Mouse (Mus musculus) heart, embryonic 16.5 days (tissue): ENCODE measurements at regions not wholly inside any gene's neighbourhood (a gene's known extent, or its start where the extent isn't known, plus 50 kb on each side); places are given as distances from the start of the nearest gene placed in this dataset. TPM values are rescaled to one million over a fixed set of nuclear protein-coding genes. Genes with fewer than 3 reads are reported as not detected.

ENCODE experiments used
- ATAC-seq: fragments of 200-750 bp; cut with Nextera tagmentation; replicated peaks from 2 replicates; pipeline ENCODE4 v1.8.0; 2017; ENCODE audit warnings: moderate number of reproducible peaks; ENCODE audit not compliant: insufficient read depth, low FRiP score; ENCODE audit errors: extremely low read depth
- H3K27ac ChIP-seq: fragments of 300-500 bp; sonication (generic); 2 replicates; pipeline ENCODE4 v1.5.1; 2014; ENCODE audit warnings: mild to moderate bottlenecking, low read length, control low read depth, moderate library complexity
- H3K27me3 ChIP-seq: fragments of 300-500 bp; sonication (generic); 2 replicates; pipeline ENCODE4 v1.6.1; 2014; ENCODE audit warnings: low read length, mixed read lengths; ENCODE audit not compliant: control insufficient read depth, insufficient read depth
- H3K36me3 ChIP-seq: fragments of 300-500 bp; sonication (generic); 2 replicates; pipeline ENCODE4 v1.6.1; 2014; ENCODE audit not compliant: control insufficient read depth, insufficient read depth
- H3K4me1 ChIP-seq: fragments of 300-500 bp; sonication (generic); 2 replicates; pipeline ENCODE4 v1.6.1; 2014; ENCODE audit warnings: low read length, mixed read lengths; ENCODE audit not compliant: control insufficient read depth, insufficient read depth
- H3K4me2 ChIP-seq: fragments of 300-500 bp; sonication (generic); 2 replicates; pipeline ENCODE4 v1.6.1; 2014; ENCODE audit warnings: low read depth, mild to moderate bottlenecking, control low read depth, low read length
- H3K4me3 ChIP-seq: fragments of 300-500 bp; sonication (generic); 2 replicates; pipeline ENCODE4 v1.5.1; 2014; ENCODE audit warnings: mild to moderate bottlenecking, control low read depth, low read length
- H3K9ac ChIP-seq: fragments of 300-500 bp; sonication (generic); 2 replicates; pipeline ENCODE4 v1.6.1; 2014; ENCODE audit warnings: low read length, control low read depth
- H3K9me3 ChIP-seq: fragments of 300-500 bp; sonication (generic); replicated peaks from 2 replicates; pipeline ENCODE4 v1.6.1; 2016; ENCODE audit warnings: low read length; ENCODE audit not compliant: control insufficient read depth
- WGBS: fragments of 180-500 bp; shearing (Covaris S2); extraction: QIAGEN DNeasy Blood & Tissue Kit; methylation state at CpG from one replicate; pipeline ENCODE4 v1.1.7; 2014; 5-methylcytosine and 5-hydroxymethylcytosine counted together
- microRNA counts: library from miRNA; unstranded; fragments of <30 nt; microRNA quantifications from one replicate; lab custom pipeline; 2016
- microRNA-seq: library from miRNA; unstranded; fragments of <30 nt; microRNA quantifications from one replicate; pipeline ENCODE4, GENCODE M21; 2017

- H3K27me3 ChIP-seq, result no peaks in the 10 kb centered on the region
- no peak overlapping the region for H3K4me3 ChIP-seq
- peak overlapping the region; percentile 62; the same call in 1 of the 2 replicates for H3K27ac ChIP-seq
- no peaks in the 10 kb centered on the region for H3K9me3 ChIP-seq
- H3K9ac ChIP-seq, result no peak overlapping the region
- H3K36me3 ChIP-seq, result no peaks in the 10 kb centered on the region
- 14% methylated on average over 4 of the region's 4 CpGs for WGBS
- no peak overlapping the region for H3K4me2 ChIP-seq
- ATAC-seq, result peak; percentile 73
- H3K4me1 ChIP-seq, result peaks cover 6% of the 10 kb centered on the region
Measured at GRCm38 (mm10) chr10:91871244-91871643, 690.1 kb upstream of the Tmpo start.

- H3K36me3 ChIP-seq, result no peaks in the 10 kb centered on the region
- ATAC-seq, result no peak
- 48% methylated on average over 6 of the region's 6 CpGs for WGBS
- no peak overlapping the region for H3K4me3 ChIP-seq
- H3K27me3 ChIP-seq, result no peaks in the 10 kb centered on the region
- no peaks in the 10 kb centered on the region for H3K4me1 ChIP-seq
- H3K27ac ChIP-seq, result no peak overlapping the region
- H3K4me2 ChIP-seq, result no peak overlapping the region
- no peak overlapping the region for H3K9ac ChIP-seq
- H3K9me3 ChIP-seq, result no peaks in the 10 kb centered on the region
Measured at GRCm38 (mm10) chr10:91858711-91859595, 677.8 kb upstream of the Tmpo start.

GRCm38 (mm10) chr10:91827074-91827473 lies 646.0 kb upstream of the Tmpo start:
- Histone ChIP-seq H3K9ac (no peak overlapping the region), H3K4me2 (no peak overlapping the region), H3K27me3 (no peaks in the 10 kb centered on the region), H3K9me3 (no peaks in the 10 kb centered on the region), H3K4me3 (no peak overlapping the region), H3K27ac (no peak overlapping the region), H3K36me3 (no peaks in the 10 kb centered on the region), H3K4me1 (no peaks in the 10 kb centered on the region)
- ATAC-seq, result no peak
- WGBS, result 59% methylated on average over 3 of the region's 3 CpGs

DNA sequence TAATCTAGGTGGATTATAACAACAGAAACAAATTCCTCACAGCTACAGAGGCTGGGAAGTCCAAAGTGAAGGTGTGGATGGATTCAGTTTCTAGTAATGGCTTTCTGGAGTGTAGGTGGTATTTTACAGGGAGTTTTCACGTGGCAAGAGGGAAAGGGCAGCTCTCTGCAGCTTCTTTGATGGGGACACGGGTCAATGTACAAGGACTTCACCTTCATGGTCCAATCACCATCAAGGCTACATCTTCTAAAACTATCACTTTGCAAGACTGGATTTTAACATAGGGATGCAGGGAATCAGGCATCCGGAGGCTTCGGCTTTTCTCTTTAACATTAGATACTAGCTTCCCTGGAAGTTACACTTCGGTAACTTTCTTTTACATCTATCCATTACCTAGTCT lies 642.4 kb upstream of the Tmpo start:
- H3K27me3 ChIP-seq, result no peaks in the 10 kb centered on the region
- no peak overlapping the region for H3K4me2 ChIP-seq
- ATAC-seq, result no peak
- H3K27ac ChIP-seq, result no peak overlapping the region
- no peaks in the 10 kb centered on the region for H3K36me3 ChIP-seq
- 83% methylated on average over 5 of the region's 5 CpGs for WGBS
- H3K9ac ChIP-seq, result no peak overlapping the region
- no peak overlapping the region for H3K4me3 ChIP-seq
- H3K9me3 ChIP-seq, result no peaks in the 10 kb centered on the region
- H3K4me1 ChIP-seq, result no peaks in the 10 kb centered on the region

DNA sequence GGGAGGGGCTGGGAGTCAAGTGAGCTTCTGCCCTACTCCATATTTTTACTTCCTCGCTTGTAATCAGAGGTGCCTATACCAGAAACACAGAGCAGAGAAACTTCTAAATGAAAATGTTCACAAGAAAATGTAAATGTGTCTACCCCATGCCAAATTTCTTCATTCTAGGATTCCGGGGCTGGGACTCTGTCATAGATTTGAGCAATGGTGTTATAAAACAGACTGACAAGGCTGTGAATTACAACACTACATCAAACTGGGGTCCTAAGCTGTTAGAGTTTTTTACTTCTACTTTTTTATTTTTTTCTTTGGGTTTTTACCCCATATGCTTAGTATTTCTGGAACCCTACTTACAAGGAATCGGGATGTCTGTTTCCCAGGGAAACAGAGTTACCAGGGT lies 623.8 kb upstream of the Tmpo start:
- 82% methylated on average over 3 of the region's 3 CpGs for WGBS
- no peaks in the 10 kb centered on the region for H3K4me1 ChIP-seq
- no peak for ATAC-seq
- no peaks in the 10 kb centered on the region for H3K27me3 ChIP-seq
- no peak overlapping the region for H3K9ac ChIP-seq
- H3K9me3 ChIP-seq, result no peaks in the 10 kb centered on the region
- no peak overlapping the region for H3K27ac ChIP-seq
- H3K4me2 ChIP-seq, result no peak overlapping the region
- no peaks in the 10 kb centered on the region for H3K36me3 ChIP-seq
- no peak overlapping the region for H3K4me3 ChIP-seq

MicroRNA genes in the stretch of these regions (microRNA counts, 519-probe panel; counts per million panel counts)
- 2,459 counts per million, percentile 56 among the panel's probes with 10 or more counts for microRNA mmu-miR-135a (lab: Ali Mortazavi, UCI)

Small RNA genes in the stretch of these regions (microRNA-seq; reads per million reads assigned to microRNA genes)
- gene Gm22582 (not detected), gene Mir1251 (1.6 reads per million), gene Mir135a-2 (0.79 reads per million)
